Mouse (Mus musculus) liver, adult 2 months (tissue): Measurements from ENCODE around the gene Pecam1.

Experiments
- CTCF ChIP-seq: fragments of 200-500 bp; IDR thresholded peaks from 2 replicates; pipeline ENCODE4 v1.5.1; 2011; ENCODE audit warnings: low read depth, low read length, control low read depth
- POLR2A ChIP-seq: fragments of 200-500 bp; IDR thresholded peaks from 2 replicates; pipeline ENCODE4 v1.6.1; 2011; ENCODE audit warnings: low read length, control low read depth; ENCODE audit not compliant: insufficient read depth; ENCODE audit errors: extremely low read depth

- no peak for TF ChIP-seq CTCF
- no peak for TF ChIP-seq POLR2A
Measured at GRCm38 (mm10) chr11:106729656-106730055, 20.8 kb downstream of the Pecam1 start.
